Mouse (Mus musculus) ES-E14 (cell line): ENCODE data around the gene Rfx5.
"Not testable (repeated sequence)": the region's sequence is repeated elsewhere in the genome, so short reads cannot be mapped to it uniquely, and the experiment has no call there.

ENCODE experiments used
- CHD2 ChIP-seq: IDR thresholded peaks from 2 replicates; pipeline ENCODE4 v1.6.1; 2014; ENCODE audit warnings: mild to moderate bottlenecking, low read depth, low read length, inconsistent platforms
- HCFC1 ChIP-seq: IDR thresholded peaks from 2 replicates; pipeline ENCODE4 v1.6.1; 2012; ENCODE audit warnings: low read length, inconsistent platforms, borderline replicate concordance; ENCODE audit not compliant: insufficient read depth
- MAFK ChIP-seq: IDR thresholded peaks from 2 replicates; pipeline ENCODE4 v1.6.1; 2014; ENCODE audit warnings: mild to moderate bottlenecking, low read depth, low read length, inconsistent platforms; ENCODE audit not compliant: insufficient read depth
- ZC3H11A ChIP-seq: IDR thresholded peaks from 2 replicates; pipeline ENCODE4 v1.6.1; 2012; ENCODE audit warnings: low read depth, mild to moderate bottlenecking, inconsistent platforms, low read length, borderline replicate concordance
- ZNF384 ChIP-seq: IDR thresholded peaks from 2 replicates; pipeline ENCODE4 v1.6.1; 2012; ENCODE audit warnings: low read depth, low read length, inconsistent platforms

GRCm38 (mm10) chr3:94904759-94905158 is 49.1 kb upstream of the Rfx5 start:
- TF ChIP-seq MAFK, ZNF384, ZC3H11A, HCFC1, CHD2: not testable (repeated sequence)
